Mouse (Mus musculus) macrophage (primary cell): ENCODE data around the gene Eif2b5. TPM values are rescaled to one million over a fixed set of nuclear protein-coding genes. Genes with fewer than 3 reads are reported as not detected.

Experiments used
- polyA plus RNA-seq: library from polyadenylated mRNA; stranded (reverse); fragments of 250-400 nt; gene quantifications from 3 replicates; pipeline ENCODE4 v1.2.4, GENCODE M21; 2018; ENCODE audit warnings: inconsistent platforms

Gene Eif2b5
- polyA plus RNA-seq, 1 experiment from 2014 or later = 30.4 TPM

Other genes with a start within 250 kb of the Eif2b5 start
- 68.3 to 135 TPM (median 69.6 TPM) in 3 replicates for gene Parl, start 196.4 kb upstream of the Eif2b5 start, polyA plus RNA-seq
- 0.04 TPM in 1 of 3 replicates, not detected in the others for gene Cyp2ab1, start 173.4 kb upstream of the Eif2b5 start, polyA plus RNA-seq
- 40.1 to 90.8 TPM (median 40.2 TPM) in 3 replicates for gene Abcc5, start 72.4 kb upstream of the Eif2b5 start, polyA plus RNA-seq
- 10.4 to 15.3 TPM (median 12.1 TPM) in 3 replicates for gene Dvl3, start 18.2 kb downstream of the Eif2b5 start, polyA plus RNA-seq
- gene Ap2m1, start 36.7 kb downstream of the Eif2b5 start, polyA plus RNA-seq = 675 to 1,015 TPM (median 722 TPM) in 3 replicates
- gene Abcf3, start 49.8 kb downstream of the Eif2b5 start, polyA plus RNA-seq = 27.6 to 31.0 TPM (median 28.9 TPM) in 3 replicates
- not detected in 3 replicates for gene Vwa5b2, start 90.7 kb downstream of the Eif2b5 start, polyA plus RNA-seq
- 3.9 to 18.7 TPM (median 11.9 TPM) in 3 replicates for gene Eef1akmt4, start 112.8 kb downstream of the Eif2b5 start, polyA plus RNA-seq
- not detected in 3 replicates for gene Gm49333, start 112.8 kb downstream of the Eif2b5 start, polyA plus RNA-seq
- gene Alg3, start 112.9 kb downstream of the Eif2b5 start, polyA plus RNA-seq = 10.2 to 25.1 TPM (median 22.1 TPM) in 3 replicates
- 1.3 to 3.7 TPM (median 2.1 TPM) in 3 replicates for gene Camk2n2, start 122.5 kb downstream of the Eif2b5 start, polyA plus RNA-seq
- gene Ece2, start 131.0 kb downstream of the Eif2b5 start, polyA plus RNA-seq = 0.09 to 0.20 TPM in 2 of 3 replicates, not detected in the other
- gene Psmd2, start 152.8 kb downstream of the Eif2b5 start, polyA plus RNA-seq = 143 to 206 TPM (median 205 TPM) in 3 replicates
- 125 to 210 TPM (median 165 TPM) in 3 replicates for gene Eif4g1, start 169.5 kb downstream of the Eif2b5 start, polyA plus RNA-seq
- 0.22 to 1.6 TPM (median 0.63 TPM) in 3 replicates for gene Fam131a, start 194.4 kb downstream of the Eif2b5 start, polyA plus RNA-seq
- 5.2 to 20.4 TPM (median 12.3 TPM) in 3 replicates for gene Polr2h, start 218.8 kb downstream of the Eif2b5 start, polyA plus RNA-seq
- 0.11 to 0.38 TPM (median 0.35 TPM) in 3 replicates for gene Clcn2, start 218.9 kb downstream of the Eif2b5 start, polyA plus RNA-seq
- not detected in 3 replicates for gene Chrd, start 234.3 kb downstream of the Eif2b5 start, polyA plus RNA-seq
- not detected in 3 replicates for gene Thpo, start 235.7 kb downstream of the Eif2b5 start, polyA plus RNA-seq